Mouse (Mus musculus): ENCODE data around the gene Ppp1r15a. TPM values are rescaled to one million over a fixed set of nuclear protein-coding genes. Genes with fewer than 3 reads are reported as not detected.
"Not testable (repeated sequence)": the region's sequence is repeated elsewhere in the genome, so short reads cannot be mapped to it uniquely, and the experiment has no call there.

Gene Ppp1r15a
- total RNA-seq, 2 experiments from 2014 or later, result 79.3 to 186 TPM

DNA sequence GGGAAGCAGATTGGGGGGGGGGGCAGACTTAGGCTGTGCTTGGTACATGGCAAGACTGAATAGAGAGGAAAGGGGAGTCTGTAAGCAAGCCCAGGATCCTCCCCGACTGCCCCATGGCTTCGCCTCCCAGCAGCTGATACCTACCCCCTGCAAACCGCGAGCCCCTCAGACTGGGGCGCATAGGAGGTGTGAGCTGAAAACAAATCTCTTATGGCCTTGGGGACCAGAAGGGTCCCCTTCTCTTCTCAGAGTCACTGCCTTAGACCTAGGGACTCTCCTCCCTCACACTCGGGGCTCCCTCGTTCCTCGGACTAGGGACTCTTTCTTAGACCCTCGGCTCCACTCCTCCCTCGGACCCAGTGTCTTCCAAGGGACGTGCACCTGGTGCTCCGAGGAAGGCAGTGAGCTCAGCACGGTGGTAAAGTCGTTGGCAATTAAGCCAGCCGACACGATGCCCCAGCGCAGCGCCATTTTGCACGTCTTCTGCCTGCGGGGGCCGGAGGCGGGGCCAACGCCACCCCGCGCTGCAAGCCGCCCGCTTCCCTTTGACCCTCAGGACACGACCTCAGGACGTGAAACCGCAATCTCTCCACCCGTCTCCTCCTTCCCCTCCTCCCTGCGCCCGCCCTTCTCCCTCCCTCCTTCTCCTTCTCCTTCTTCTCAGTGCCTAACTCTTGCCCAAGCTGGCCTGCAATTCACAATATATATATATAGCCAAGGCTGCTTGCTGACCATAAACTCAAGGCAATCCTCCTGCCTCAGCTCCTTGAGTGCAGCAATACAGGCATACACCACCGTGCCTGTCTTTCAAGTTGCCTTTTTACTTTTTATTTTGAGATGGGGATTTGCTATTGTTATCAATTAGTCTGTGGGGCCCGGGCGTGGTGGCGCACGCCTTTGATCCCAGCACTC is 37.5 kb downstream of the Ppp1r15a start, which contains the start of gene Dhdh:
Dhdh (minus strand) TSS at position 513 of the 912 bp plus-strand sequence.
- 0 out of 2 replicates have a peak, but pooled peaks have one; percentile 39 for ATAC-seq (replicated peaks; ENCODE audit: low FRiP score, low TSS enrichment, poor library complexity, severe bottlenecking)

DNA sequence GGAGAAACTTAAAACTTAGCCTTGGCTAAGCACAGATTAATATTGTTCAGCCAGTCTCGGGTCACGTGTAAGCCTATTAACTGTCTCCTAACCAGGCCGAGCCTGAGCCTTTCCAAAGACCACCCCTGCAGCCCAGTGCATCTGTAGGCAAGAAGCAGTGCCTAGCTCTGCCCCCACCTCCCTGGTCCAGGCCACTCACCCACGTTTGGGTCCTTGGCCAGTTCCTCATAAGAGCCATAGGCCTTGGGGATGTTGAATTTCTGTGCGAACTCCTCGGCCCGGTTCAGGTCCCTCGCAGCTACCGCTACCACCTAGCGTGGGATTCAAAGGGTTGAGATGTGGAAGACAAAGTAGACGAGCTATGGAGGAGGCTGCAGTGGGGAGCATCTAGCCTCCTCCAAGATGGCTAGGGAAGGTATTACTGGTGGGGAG is 38.2 kb downstream of the Ppp1r15a start:
- ATAC-seq (replicated peaks; ENCODE audit: low FRiP score, low TSS enrichment, poor library complexity, severe bottlenecking), result no peak

DNA sequence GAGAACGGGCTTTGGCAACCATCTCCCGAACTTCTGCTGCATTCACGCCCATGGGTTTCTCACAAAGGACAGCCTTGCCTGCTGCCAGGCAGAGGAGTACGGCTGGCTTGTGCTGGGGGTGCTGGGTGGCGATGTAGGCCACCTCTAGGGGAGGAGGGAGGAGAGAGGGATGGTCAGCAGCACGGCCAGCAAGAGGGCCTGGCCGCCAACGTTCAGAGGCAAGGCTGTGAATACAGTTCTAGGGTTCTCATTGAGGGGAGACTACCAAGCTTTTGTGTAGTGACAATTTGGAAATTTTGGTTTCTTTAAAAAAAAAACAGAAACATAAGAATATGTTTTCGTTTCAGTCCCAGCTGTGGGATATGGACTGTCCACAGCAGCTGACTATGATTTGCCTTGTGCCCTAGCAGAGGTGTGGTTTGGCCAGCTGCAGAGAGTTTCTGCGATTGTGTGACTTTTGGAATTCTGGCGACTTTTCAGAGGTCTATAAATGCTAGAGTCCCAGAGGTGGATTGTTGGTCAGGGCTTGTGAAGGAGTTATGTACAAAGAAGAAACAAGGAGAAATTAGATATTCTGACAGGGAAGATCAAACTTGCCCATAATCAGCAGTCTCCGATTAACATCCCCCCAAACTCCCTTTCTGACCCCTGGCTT is 39.2 kb downstream of the Ppp1r15a start, which contains the start of gene Gm45808:
Gm45808 (minus strand) TSS at position 51 of the 655 bp plus-strand sequence.
- no peak for ATAC-seq (replicated peaks; ENCODE audit: low FRiP score, low TSS enrichment, poor library complexity, severe bottlenecking)

DNA sequence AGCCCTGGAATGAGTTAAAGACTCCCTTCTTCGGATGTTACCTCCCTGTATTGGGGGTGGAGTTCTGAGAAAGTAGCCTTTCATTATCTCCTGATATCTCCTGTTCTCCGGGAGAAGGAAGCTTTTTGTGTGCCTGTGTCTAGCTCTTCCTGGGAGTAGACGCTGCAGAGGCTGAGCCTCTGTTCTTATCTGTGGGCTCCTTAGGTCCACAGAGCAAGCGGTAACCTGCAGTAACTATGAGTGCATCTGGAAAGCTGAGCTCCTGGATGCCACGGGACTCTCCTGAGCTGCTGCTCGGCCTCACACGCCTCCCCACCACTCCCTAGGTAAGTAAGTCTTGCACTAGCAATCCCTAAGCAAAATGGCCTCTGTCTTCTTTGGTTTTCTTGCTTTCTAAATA is 39.9 kb downstream of the Ppp1r15a start:
- ATAC-seq (replicated peaks; ENCODE audit: low FRiP score, low TSS enrichment, poor library complexity, severe bottlenecking), result no peak

DNA sequence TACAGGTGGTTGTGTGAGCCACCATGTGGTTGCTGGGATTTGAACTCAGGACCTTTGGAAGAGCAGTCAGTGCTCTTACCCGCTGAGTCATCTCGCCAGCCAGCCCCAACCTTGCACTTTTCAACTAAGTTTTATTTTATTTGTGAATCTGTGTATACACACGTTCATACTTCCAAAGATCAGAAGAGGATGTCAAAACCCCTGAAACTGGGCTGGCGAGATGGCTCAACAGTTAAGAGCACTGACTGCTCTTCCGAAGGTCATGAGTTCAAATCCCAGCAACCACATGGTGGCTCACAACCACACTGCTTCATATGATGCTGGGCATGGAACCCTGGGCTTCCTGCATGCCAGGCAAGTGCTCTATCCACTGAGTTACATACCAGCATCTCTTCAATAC is 41.1 kb downstream of the Ppp1r15a start:
- not testable (repeated sequence) for ATAC-seq (replicated peaks; ENCODE audit: low FRiP score, low TSS enrichment, poor library complexity, severe bottlenecking)

DNA sequence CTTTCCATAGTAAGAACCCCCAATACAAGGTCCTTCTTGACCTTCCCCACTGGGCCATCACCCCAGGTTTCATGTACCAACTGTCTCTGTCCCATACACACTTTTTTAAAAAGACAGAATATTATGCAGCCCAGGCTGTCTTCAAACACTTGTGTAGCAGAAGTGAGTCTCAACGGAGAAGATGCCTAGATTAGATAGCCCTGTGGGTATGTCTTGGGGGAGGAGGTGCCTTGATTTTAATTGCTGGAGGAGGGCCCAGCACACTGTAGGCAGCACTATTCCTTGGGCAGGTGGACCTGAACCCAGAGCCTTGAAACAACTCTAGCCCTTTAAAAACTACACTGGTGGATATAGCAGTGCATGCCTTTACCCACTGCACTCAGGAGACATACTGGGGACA is 43.9 kb downstream of the Ppp1r15a start:
- peak; percentile 51; the same call in 1 of the 2 replicates for ATAC-seq (replicated peaks; ENCODE audit: low FRiP score, low TSS enrichment, poor library complexity, severe bottlenecking)

DNA sequence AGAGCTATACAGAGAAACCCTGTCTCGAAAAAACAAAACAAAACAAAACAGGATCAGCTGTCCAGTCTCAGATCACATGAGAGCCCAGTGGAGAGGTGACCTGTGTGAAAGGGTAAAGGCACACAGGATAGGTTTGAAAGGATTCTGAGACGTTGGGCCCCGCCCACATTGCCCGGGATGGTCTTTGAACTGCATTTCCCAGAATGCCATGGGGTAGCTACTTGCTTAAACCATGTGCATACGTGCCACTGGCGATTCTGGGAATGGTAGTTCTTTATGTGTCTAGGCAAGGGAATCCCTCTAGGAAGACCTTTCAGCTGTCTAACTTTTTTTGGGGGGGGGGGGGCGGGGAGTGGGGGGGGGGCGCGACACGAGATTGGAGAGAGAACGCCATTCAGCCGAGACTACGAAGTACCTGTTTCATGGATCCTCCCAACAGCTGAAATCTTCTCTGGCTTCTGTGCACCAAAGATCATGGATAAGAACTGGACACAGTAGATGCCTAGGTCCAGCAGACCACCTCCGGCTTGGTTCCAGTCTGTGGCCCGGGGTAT is 44.6 kb downstream of the Ppp1r15a start, which contains the start of gene Tulp2:
Tulp2 (plus strand) TSS at position 504 of the 554 bp plus-strand sequence.
- ATAC-seq (replicated peaks; ENCODE audit: low FRiP score, low TSS enrichment, poor library complexity, severe bottlenecking), result peak; percentile 79

DNA sequence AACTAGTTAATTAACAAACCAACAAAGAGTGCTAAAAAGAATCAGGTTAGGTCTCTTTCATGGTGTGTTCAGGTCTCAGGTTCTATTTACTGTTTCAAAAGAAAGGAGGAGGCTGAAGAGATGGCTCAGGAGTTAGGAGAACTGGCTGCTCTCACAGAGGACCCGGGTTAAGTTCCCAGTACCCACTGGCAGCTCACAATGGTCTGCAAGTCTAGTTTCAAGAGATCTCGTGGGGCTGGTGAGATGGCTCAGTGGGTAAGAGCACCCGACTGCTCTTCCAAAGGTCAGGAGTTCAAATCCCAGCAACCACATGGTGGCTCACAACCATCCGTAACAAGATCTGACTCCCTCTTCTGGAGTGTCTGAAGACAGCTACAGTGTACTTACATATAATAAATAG is 45.8 kb downstream of the Ppp1r15a start:
- ATAC-seq (replicated peaks; ENCODE audit: low FRiP score, low TSS enrichment, poor library complexity, severe bottlenecking), result not testable (repeated sequence)

DNA sequence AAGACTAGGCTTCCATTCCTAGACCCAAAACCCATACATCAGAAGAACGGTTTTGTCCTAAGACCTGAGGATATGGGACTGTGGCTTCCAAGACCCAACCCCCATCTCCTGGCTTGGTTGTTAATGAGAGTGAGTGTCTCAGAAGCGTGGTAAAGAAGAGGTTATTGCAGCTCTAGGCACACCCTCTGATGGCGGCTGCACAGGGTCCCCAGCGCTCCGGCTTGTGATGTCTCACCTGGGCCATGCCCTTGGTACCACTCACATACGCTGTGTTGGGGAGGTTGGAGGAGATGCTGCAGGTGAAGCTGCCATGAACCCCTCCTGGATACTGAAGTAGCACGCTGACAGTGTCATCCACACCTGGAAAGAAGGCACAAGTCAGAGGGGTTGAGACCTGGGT is 47.3 kb downstream of the Ppp1r15a start:
- ATAC-seq (replicated peaks; ENCODE audit: low FRiP score, low TSS enrichment, poor library complexity, severe bottlenecking), result no peak

DNA sequence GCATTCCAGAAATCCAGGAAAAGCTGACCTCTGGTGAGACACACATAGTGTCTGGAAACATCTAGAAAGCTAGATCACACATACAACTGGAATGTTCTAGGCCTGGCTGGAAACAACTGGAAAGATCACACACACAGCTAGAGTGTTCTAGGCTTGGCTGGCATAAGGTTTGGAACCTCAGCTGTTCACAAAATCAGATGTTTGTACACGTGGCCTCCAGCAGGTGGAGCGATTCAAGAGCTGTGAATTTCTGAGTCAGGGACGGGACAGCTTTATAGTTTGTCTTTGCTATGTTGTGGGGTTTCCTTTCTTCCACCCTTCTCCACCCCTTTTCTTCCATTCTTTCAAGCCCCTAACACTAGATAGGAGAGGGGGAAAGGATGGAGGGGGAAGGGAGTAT is 49.1 kb downstream of the Ppp1r15a start:
- ATAC-seq (replicated peaks; ENCODE audit: low FRiP score, low TSS enrichment, poor library complexity, severe bottlenecking), result peak; percentile 76

DNA sequence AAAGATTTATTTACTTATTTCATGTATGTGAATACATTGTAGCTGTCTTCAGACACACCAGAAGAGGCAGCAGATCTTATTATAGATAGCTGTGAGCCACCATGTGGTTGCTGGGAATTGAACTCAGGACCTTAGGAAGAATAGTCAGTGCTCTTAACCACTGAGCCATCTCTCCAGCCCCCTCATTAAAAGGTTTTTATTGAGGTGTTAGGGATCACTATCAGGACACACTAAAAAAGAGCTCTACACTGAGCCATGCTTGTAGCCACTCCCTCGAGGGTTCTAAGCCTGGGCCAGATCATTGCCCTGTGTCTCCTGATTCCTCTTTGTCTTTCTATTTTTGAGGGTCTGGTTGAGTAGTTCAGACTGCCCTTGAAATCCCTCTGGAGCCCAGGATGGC is 49.6 kb downstream of the Ppp1r15a start:
- ATAC-seq (replicated peaks; ENCODE audit: low FRiP score, low TSS enrichment, poor library complexity, severe bottlenecking), result no peak

DNA sequence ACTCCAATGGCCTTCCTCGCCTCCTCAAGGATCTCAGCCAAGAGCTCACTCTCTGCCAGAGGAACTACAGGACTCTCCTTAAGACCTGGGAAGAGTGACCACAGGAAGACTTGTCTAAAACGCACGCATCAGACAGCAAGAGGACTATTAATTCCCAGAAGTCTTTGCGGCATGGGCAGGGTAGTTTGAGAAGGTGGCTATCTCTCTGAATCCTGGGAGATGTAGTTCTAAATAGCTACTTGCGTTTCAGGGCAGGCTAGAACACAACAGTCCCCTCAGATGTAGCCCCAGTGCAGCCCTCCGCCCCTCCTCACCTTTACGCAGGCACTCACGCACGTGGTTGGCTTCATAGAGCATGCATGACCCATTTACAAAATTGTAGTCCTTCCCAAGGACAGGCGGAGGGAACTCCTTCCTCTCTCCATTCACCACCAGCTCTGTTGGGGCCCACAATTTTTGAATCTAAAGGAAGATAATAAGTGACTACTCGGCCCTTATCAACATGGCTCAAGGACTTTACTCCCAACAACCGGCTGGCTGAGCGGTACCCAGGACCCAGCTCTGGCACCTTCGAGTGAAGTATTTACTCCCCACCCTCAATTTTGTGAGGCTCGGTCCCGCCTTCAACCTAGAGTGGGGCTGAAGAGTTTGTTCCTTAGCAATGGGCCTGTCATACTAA is 50.6 kb downstream of the Ppp1r15a start:
- no peak for ATAC-seq (replicated peaks; ENCODE audit: low FRiP score, low TSS enrichment, poor library complexity, severe bottlenecking)

Other genes with a start within 250 kb of the Ppp1r15a start
Only the 30 nearest of the 34 such genes appear.
- gene Hrc, start 191.0 kb downstream of the Ppp1r15a start, total RNA-seq (2014; fragmentation: Nextera tagmentation), result not detected in 2 replicates
- gene Hrc, start 191.0 kb downstream of the Ppp1r15a start, total RNA-seq (2017), result not detected in 2 replicates
- gene Ppfia3, start 159.2 kb downstream of the Ppp1r15a start, total RNA-seq (2014; fragmentation: Nextera tagmentation), result 0.42 TPM in 1 of 2 replicates, not detected in the other
- gene Ppfia3, start 159.2 kb downstream of the Ppp1r15a start, total RNA-seq (2017), result 0.80 TPM in 1 of 2 replicates, not detected in the other
- gene Lin7b, start 155.7 kb downstream of the Ppp1r15a start, total RNA-seq (2014; fragmentation: Nextera tagmentation), result 2.4 and 2.6 TPM in 2 replicates
- gene Lin7b, start 155.7 kb downstream of the Ppp1r15a start, total RNA-seq (2017), result not detected in 2 replicates
- 350 and 415 TPM in 2 replicates for gene Snrnp70, start 130.5 kb downstream of the Ppp1r15a start, total RNA-seq (2014; fragmentation: Nextera tagmentation)
- gene Snrnp70, start 130.5 kb downstream of the Ppp1r15a start, total RNA-seq (2017), result 478 and 585 TPM in 2 replicates
- gene Kcna7, start 120.6 kb downstream of the Ppp1r15a start, total RNA-seq (2014; fragmentation: Nextera tagmentation), result not detected in 2 replicates
- gene Kcna7, start 120.6 kb downstream of the Ppp1r15a start, total RNA-seq (2017), result not detected in 2 replicates
- not detected in 2 replicates for gene Ntf5, start 112.6 kb downstream of the Ppp1r15a start, total RNA-seq (2014; fragmentation: Nextera tagmentation)
- gene Ntf5, start 112.6 kb downstream of the Ppp1r15a start, total RNA-seq (2017), result not detected in 2 replicates
- not detected in 2 replicates for gene Lhb, start 105.4 kb downstream of the Ppp1r15a start, total RNA-seq (2014; fragmentation: Nextera tagmentation)
- gene Lhb, start 105.4 kb downstream of the Ppp1r15a start, total RNA-seq (2017), result not detected in 2 replicates
- 5.9 and 6.2 TPM in 2 replicates for gene Gys1, start 91.4 kb downstream of the Ppp1r15a start, total RNA-seq (2014; fragmentation: Nextera tagmentation)
- gene Gys1, start 91.4 kb downstream of the Ppp1r15a start, total RNA-seq (2017), result 3.4 and 4.6 TPM in 2 replicates
- gene Ruvbl2, start 88.2 kb downstream of the Ppp1r15a start, total RNA-seq (2014; fragmentation: Nextera tagmentation), result 171 and 179 TPM in 2 replicates
- 185 and 236 TPM in 2 replicates for gene Ruvbl2, start 88.2 kb downstream of the Ppp1r15a start, total RNA-seq (2017)
- 1,148 and 1,512 TPM in 2 replicates for gene Ftl1, start 66.4 kb downstream of the Ppp1r15a start, total RNA-seq (2014; fragmentation: Nextera tagmentation)
- gene Ftl1, start 66.4 kb downstream of the Ppp1r15a start, total RNA-seq (2017), result 490 and 578 TPM in 2 replicates
- 60.7 and 75.9 TPM in 2 replicates for gene Bax, start 59.4 kb downstream of the Ppp1r15a start, total RNA-seq (2014; fragmentation: Nextera tagmentation)
- 38.8 and 40.8 TPM in 2 replicates for gene Bax, start 59.4 kb downstream of the Ppp1r15a start, total RNA-seq (2017)
- gene Tulp2, start 44.4 kb downstream of the Ppp1r15a start, total RNA-seq (2014; fragmentation: Nextera tagmentation), result 0.42 TPM in 1 of 2 replicates, not detected in the other
- gene Tulp2, start 44.4 kb downstream of the Ppp1r15a start, total RNA-seq (2017), result 0.19 TPM in 1 of 2 replicates, not detected in the other
- not detected in 2 replicates for gene Gm45808, start 39.5 kb downstream of the Ppp1r15a start, total RNA-seq (2014; fragmentation: Nextera tagmentation)
- not detected in 2 replicates for gene Gm45808, start 39.5 kb downstream of the Ppp1r15a start, total RNA-seq (2017)
- 1.9 and 2.5 TPM in 2 replicates for gene Dhdh, start 37.5 kb downstream of the Ppp1r15a start, total RNA-seq (2014; fragmentation: Nextera tagmentation)
- gene Dhdh, start 37.5 kb downstream of the Ppp1r15a start, total RNA-seq (2017), result 1.8 and 3.5 TPM in 2 replicates
- gene Nucb1, start 15.9 kb downstream of the Ppp1r15a start, total RNA-seq (2014; fragmentation: Nextera tagmentation), result 100 and 140 TPM in 2 replicates
- 285 and 323 TPM in 2 replicates for gene Nucb1, start 15.9 kb downstream of the Ppp1r15a start, total RNA-seq (2017)
- gene Plekha4, start 62 bp upstream of the Ppp1r15a start, total RNA-seq (2014; fragmentation: Nextera tagmentation), result 0.27 TPM in 1 of 2 replicates, not detected in the other
- gene Plekha4, start 62 bp upstream of the Ppp1r15a start, total RNA-seq (2017), result not detected in 2 replicates
- not detected in 2 replicates for gene Hsd17b14, start 28.6 kb upstream of the Ppp1r15a start, total RNA-seq (2014; fragmentation: Nextera tagmentation)
- not detected in 2 replicates for gene Hsd17b14, start 28.6 kb upstream of the Ppp1r15a start, total RNA-seq (2017)
- 81.0 and 92.5 TPM in 2 replicates for gene Bcat2, start 43.9 kb upstream of the Ppp1r15a start, total RNA-seq (2014; fragmentation: Nextera tagmentation)
- gene Bcat2, start 43.9 kb upstream of the Ppp1r15a start, total RNA-seq (2017), result 23.3 and 50.0 TPM in 2 replicates
- not detected in 2 replicates for gene Fgf21, start 89.2 kb upstream of the Ppp1r15a start, total RNA-seq (2014; fragmentation: Nextera tagmentation)
- not detected in 2 replicates for gene Fgf21, start 89.2 kb upstream of the Ppp1r15a start, total RNA-seq (2017)
- not detected in 2 replicates for gene Fut1, start 91.0 kb upstream of the Ppp1r15a start, total RNA-seq (2014; fragmentation: Nextera tagmentation)
- not detected in 2 replicates for gene Fut1, start 91.0 kb upstream of the Ppp1r15a start, total RNA-seq (2017)
- not detected in 2 replicates for gene Izumo1, start 95.5 kb upstream of the Ppp1r15a start, total RNA-seq (2014; fragmentation: Nextera tagmentation)
- not detected in 2 replicates for gene Izumo1, start 95.5 kb upstream of the Ppp1r15a start, total RNA-seq (2017)
- not detected in 2 replicates for gene Rasip1, start 101.2 kb upstream of the Ppp1r15a start, total RNA-seq (2014; fragmentation: Nextera tagmentation)
- not detected in 2 replicates for gene Rasip1, start 101.2 kb upstream of the Ppp1r15a start, total RNA-seq (2017)
- not detected in 2 replicates for gene Mamstr, start 113.7 kb upstream of the Ppp1r15a start, total RNA-seq (2014; fragmentation: Nextera tagmentation)
- gene Mamstr, start 113.7 kb upstream of the Ppp1r15a start, total RNA-seq (2017), result not detected in 2 replicates
- not detected in 2 replicates for gene Fut2, start 140.1 kb upstream of the Ppp1r15a start, total RNA-seq (2014; fragmentation: Nextera tagmentation)
- gene Fut2, start 140.1 kb upstream of the Ppp1r15a start, total RNA-seq (2017), result not detected in 2 replicates
- gene Ntn5, start 157.8 kb upstream of the Ppp1r15a start, total RNA-seq (2014; fragmentation: Nextera tagmentation), result not detected in 2 replicates
- gene Ntn5, start 157.8 kb upstream of the Ppp1r15a start, total RNA-seq (2017), result not detected in 2 replicates
- not detected in 2 replicates for gene Sec1, start 168.1 kb upstream of the Ppp1r15a start, total RNA-seq (2014; fragmentation: Nextera tagmentation)
- not detected in 2 replicates for gene Sec1, start 168.1 kb upstream of the Ppp1r15a start, total RNA-seq (2017)
- gene Car11, start 173.6 kb upstream of the Ppp1r15a start, total RNA-seq (2014; fragmentation: Nextera tagmentation), result not detected in 2 replicates
- not detected in 2 replicates for gene Car11, start 173.6 kb upstream of the Ppp1r15a start, total RNA-seq (2017)
- gene Dbp, start 178.8 kb upstream of the Ppp1r15a start, total RNA-seq (2014; fragmentation: Nextera tagmentation), result 7.1 and 9.1 TPM in 2 replicates
- gene Dbp, start 178.8 kb upstream of the Ppp1r15a start, total RNA-seq (2017), result 5.6 and 6.2 TPM in 2 replicates
- 2,679 and 3,223 TPM in 2 replicates for gene Rpl18, start 189.2 kb upstream of the Ppp1r15a start, total RNA-seq (2014; fragmentation: Nextera tagmentation)
- gene Rpl18, start 189.2 kb upstream of the Ppp1r15a start, total RNA-seq (2017), result 1,594 and 2,062 TPM in 2 replicates
- gene Sphk2, start 191.7 kb upstream of the Ppp1r15a start, total RNA-seq (2014; fragmentation: Nextera tagmentation), result 16.3 and 19.8 TPM in 2 replicates
- gene Sphk2, start 191.7 kb upstream of the Ppp1r15a start, total RNA-seq (2017), result 7.5 and 7.8 TPM in 2 replicates

Data from megakaryocyte-erythroid progenitor cell, adult 5-6 weeks (primary cell).